Mouse (Mus musculus): ENCODE measurements at regions not wholly inside any gene's neighbourhood (a gene's known extent, or its start where the extent isn't known, plus 50 kb on each side); places are given as distances from the start of the nearest gene placed in this dataset.

DNA sequence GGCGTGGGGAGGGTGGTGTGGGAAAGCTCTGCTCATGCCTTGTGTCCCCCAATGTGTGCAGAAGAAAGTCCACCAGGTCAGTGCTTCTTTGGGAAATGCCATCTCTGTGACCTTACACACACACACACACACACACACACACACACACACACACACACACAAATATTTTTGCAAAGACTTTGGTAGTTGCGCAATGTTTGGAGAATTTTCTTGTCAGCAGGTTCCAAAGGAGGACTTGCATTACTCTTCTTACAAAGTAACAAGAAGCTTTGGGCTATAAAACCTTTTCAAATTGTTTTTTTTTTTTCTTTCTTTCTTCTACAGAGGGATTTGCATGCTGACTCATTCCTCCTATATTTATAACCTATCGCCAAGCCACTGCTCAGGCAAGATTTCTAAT lies 59.1 kb upstream of the Npvf start:
- DNase-seq, result no peak

DNA sequence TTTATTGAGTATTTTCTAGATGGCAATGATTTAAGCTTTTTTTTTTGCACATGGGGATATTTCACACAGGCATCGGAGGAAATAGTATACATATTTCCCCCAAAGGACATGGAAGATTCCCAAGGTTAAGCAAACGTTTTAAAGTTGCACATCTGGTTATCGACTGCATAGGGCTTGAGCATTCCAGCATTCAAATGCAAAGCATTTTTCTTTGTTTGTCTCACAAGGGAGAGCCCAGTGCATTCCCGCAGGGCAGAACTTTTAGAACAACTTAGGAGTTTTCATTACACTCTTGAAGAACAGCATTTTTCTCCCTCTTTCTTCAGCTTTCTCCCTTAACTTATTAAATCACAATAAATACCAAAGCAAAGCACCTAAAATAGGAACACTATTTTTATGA lies 64.4 kb upstream of the Npvf start:
- DNase-seq, result no peak

- DNase-seq, result no peak
Observed at GRCm38 (mm10) chr6:50720346-50720745, 66.1 kb upstream of the Npvf start.

DNA sequence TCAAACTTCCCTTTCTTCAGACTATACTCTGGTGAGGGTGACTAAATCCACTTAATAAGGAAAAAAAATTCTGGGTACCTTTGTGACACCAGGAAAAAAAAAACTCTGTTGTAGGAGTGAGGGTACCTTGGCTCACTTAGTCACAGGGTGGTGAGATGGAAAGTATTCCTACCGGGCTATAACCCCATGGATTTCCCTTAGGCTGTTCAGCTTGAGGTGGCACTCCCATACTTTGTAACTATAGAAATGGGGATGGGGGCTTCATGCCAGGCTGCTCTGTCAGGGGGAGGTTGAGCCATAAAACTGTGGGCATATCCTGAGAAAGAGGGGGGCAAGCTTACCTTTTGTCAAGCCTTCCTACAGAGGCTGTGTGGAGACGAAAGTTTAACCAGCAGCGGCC lies 71.4 kb upstream of the Npvf start:
- DNase-seq, result no peak

DNA sequence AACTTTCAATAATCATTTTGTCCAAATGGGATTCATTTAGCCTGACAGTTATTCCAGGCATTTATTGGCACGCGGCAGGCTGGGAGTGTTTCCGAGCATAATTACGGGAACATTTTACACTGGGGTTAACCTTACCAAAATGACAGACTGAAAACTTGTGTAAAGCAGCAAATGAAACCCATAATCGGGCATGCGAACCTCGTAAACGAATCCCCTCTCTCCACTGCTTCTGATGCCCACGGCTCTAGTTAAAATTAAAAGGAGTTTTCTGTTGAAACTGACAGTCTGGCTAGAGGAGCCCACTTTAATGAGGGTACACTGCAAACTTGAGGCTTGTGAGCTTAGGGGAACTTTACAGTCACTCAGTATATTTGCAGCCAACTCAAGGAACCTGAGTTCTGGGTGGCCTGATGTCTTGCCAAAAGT lies 71.9 kb upstream of the Npvf start:
- DNase-seq, result peak; percentile 14

DNA sequence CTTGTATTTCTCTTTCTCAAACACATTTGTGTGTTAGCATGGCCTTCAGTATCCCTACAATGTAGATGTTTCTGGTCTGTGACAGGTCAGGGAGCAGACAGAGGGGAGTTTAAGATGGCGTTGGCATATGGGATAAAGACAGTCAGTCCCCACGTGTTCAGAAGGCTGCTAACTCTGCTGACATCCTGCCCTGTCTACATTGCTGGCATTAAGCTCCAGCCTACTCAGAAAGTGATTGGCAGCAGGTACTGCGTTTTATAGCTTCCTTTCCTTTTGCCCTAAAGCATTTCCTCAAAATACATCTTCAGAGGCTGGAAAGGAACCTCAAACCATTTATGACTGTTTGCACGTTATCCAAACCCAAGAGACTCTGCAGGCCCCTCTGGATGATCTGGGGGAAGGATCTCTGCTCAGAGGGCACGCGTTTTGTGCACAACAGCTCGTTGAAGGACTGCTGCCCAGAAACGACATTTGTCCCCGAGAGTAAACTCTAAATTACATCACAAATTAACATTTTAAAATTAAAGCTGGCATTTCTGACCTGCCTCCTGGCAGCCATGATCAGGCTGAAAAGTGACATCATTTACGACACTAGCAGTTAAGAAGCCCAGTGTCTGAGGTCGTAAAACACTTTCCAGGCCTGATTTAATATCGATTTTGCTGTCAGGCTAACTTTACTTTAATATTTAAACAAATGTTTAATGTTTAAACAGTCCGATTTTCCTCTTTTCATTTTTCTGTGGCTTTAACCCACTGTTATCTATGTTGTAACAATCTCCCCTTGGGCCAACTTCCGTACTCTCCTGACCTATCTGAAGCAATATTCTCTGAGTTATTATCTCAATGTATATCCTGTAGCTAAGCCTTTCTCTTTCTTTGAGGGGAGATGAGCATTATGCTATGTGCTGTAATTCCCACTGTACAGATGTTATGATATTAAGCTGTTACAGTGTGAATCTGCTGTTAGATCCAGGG lies 76.8 kb upstream of the Npvf start:
- no peak for DNase-seq

DNA sequence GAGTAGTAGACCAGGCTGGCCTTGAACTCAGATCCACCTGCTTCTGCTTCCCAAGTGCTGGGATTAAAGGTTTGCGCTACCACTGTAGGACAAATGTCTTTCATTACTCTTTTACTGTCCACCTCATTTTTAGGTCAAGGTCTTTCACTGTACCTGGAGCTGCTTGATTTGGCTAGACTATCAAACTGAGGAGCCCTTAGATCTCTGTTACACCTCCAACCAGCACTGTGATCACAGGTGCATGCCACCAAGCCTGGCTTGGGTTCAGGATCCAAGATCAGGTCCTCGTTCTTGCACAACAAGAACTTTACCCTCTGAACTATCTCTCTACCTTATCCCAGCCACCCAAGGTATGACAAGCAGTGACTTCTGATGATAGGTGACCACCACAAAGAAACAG lies 80.5 kb upstream of the Npvf start:
- no peak for DNase-seq

GRCm38 (mm10) chr6:50735825-50736224 lies 81.6 kb upstream of the Npvf start:
- DNase-seq, result no peak

DNA sequence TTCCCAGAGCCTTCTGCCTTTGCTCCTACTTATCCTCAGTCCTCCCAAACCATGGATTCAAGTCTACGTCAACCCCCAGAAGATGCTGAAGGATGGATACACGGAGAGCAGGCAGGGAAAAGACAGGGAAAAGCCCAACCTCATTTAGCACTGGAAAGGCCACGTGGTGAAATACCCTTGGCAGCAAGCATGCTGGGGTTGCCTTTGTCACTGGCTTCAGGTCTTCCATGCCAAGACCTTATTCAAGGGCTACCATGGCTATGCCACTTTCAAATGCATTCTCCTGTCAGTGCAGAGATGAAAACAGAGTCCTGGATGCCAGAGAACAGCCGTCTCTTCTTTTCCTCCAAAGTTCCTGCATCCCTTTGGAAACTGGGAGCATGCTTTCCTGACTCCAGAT lies 87.8 kb upstream of the Npvf start:
- DNase-seq, result no peak

- no peak for DNase-seq
Observed at GRCm38 (mm10) chr6:50744462-50745166, 90.4 kb upstream of the Npvf start.

DNA sequence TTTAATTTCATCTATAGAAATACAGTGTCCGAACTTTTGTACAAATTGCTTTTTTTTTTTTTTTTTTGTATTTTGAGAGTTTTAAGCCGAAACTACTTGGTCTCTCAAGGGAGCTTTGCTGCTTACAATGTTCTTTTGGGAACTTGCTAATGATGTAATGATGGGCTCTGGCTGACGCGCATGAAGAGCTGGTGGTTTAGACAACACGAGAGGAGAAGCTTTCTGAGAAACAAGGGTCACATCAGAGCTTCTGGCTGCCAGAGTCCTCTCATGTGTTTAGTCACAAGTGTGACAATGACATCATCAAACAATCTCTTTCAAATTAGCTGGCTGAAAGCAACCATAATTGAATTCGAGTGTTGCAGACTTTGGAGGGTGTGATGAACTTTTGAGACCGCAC lies 98.9 kb upstream of the Npvf start:
- no peak for DNase-seq

DNA sequence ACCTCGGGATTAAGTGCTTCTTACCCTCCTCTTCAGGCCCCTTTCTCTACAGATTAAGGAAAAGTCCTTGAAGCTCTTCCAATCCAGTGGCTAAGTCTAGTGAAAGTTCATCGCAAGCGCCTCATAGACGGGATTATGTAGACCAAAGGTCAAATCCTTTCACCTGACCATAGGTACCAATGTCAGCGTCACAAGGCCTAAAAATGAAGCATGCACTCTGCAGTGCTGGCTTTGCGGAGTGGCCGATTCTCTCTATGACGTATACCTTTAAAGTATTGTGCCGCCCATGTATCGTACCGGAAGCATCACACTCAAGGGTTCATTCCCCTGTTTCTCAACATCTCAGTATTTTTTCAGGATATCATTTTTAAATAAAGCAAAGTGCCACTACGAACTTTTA lies 100.5 kb upstream of the Npvf start:
- no peak for DNase-seq

DNA sequence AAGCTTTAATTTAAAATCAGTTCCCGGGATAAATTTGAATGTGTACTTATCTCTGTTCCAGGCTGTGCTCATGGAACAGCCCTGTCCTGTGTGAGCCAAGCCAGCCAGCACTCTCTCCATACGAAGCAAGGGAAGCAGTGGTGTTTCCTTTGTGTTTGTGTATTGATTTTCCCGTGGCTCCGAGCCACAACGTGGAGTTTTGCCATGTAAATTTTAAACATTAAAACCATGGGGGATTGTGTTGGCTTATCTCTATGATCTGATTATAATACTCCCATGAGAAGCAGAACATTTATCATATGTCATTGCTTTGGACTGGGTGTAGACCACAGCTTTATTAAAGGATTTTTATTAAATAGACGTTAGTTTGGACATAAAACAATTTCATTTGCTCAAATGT lies 106.1 kb upstream of the Npvf start:
- DNase-seq, result peak; percentile 70

DNA sequence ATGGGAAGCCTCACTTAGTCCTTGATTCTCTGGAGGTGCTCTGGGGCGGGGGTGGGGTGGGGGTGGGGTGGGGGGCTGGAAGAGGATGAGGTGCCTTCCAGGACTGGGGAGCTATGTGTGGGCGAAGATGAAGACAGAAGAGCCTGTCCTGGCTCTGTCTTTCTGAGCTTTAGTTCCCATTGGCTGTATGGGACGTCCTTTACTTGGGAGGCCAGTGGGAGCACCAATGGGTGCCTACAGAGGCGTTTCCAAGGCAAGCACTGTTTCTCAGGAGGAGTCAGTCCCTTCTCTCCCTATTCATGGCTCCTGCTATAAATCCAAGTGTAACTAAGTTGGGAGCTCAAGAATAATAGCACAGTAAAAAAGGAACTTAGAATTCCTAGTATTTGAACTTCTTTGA lies 108.9 kb upstream of the Npvf start:
- peak; percentile 50 for DNase-seq

GRCm38 (mm10) chr6:50766442-50766915 lies 112.2 kb upstream of the Npvf start:
- DNase-seq, result peak; percentile 64

GRCm38 (mm10) chr6:50767126-50767525 lies 112.9 kb upstream of the Npvf start:
- no peak for DNase-seq

- no peak for DNase-seq
Observed at GRCm38 (mm10) chr6:50767827-50768226, 113.6 kb upstream of the Npvf start.

- DNase-seq, result no peak
Observed at GRCm38 (mm10) chr6:50769101-50769500, 114.9 kb upstream of the Npvf start.

- no peak for DNase-seq
Observed at GRCm38 (mm10) chr6:50770481-50770880, 116.2 kb upstream of the Npvf start.

DNA sequence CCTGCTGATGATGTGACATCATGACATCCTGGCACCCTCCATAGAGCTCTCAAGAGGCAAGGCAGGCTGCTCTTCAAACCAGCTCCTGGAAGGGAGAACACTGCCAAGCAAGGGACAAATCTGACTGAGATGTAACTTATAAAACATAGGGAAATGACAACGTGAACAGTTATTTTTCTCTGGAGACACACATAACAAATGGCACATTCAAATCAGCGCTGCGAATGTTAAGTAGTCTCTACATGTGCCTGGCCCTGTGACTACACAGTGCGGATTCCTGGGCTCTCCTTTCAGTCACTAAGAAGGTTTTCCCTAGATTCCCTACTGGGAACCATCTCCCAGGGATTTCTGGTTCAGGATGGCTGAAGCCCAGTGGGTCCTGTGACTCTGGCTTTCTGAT lies 121.4 kb upstream of the Npvf start:
- DNase-seq, result no peak

GRCm38 (mm10) chr6:50776236-50776832 lies 122.1 kb upstream of the Npvf start:
- DNase-seq, result no peak

GRCm38 (mm10) chr6:50776931-50777495 lies 122.8 kb upstream of the Npvf start:
- DNase-seq, result peak; percentile 26

GRCm38 (mm10) chr6:50777827-50778226 lies 123.6 kb upstream of the Npvf start:
- no peak for DNase-seq

Measured in lung, postnatal 36 days (tissue).